Mouse (Mus musculus): ENCODE measurements around the gene Chst11.
"Not testable (repeated sequence)": the region's sequence is repeated elsewhere in the genome, so short reads cannot be mapped to it uniquely, and the experiment has no call there.

Gene Chst11

DNA sequence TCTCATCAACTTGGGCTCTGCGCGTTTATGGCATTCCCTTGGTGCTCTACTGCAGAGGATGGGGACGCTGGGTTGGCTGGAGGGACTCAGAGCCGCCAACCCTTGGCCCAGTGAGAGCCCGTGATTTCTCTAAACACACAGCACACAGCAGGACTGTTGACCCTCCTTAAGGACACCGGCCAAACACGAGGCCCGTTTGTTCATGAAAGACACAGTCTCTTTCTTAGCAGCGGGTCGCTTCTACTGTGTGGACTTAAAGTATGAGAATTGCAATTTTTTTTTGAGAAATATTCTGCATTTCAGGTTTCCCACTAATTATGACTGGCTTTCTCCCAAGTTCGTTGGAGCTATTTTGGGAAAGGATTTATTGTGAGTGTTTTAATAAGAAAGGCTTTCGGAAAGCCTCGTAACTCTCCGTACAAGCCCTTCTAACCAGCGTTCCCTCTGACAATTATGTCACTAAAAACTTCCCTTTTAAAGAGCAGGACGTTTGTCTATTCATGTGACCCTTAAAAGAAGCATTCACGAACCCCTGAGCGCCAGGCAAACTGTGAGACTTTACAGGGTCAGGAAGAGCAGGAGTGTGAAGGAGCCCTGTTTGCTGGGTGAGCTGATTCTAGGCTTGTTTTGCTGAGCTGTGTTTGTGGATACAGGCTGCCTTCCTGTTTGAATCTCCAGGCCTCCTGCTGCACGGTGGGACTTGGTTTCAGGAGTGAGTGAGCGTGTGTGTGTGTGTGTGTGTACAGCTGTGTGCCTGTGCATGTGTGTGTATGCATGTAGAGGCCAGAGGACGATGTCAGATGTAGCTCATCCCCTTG lies 122.8 kb downstream of the Chst11 start:
- DNase-seq (ENCODE audit: low read depth, low spot score) = no peak

- DNase-seq (ENCODE audit: low read depth, low spot score) = no peak
Measured at GRCm38 (mm10) chr10:83108946-83109345, 123.6 kb downstream of the Chst11 start.

DNA sequence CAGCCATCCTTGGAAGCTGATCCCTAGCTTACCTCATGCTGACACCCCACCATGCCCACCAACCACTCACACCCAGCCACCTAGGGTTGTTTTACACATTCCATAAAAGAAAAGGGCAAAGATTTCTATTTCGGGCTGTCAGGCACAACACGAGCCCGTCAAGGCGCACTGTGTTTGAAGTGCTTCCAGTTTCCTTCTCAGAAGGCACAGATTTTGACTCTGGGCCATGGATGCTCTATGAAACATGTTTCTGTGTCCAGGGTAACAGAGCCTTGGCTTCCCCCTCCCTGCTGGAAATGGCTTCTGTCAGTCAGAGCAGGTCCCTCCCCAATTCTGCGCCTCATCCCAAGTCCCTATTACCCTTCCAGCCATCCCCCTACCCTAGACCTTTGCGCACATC lies 125.7 kb downstream of the Chst11 start:
- DNase-seq (ENCODE audit: low read depth, low spot score) = no peak

DNA sequence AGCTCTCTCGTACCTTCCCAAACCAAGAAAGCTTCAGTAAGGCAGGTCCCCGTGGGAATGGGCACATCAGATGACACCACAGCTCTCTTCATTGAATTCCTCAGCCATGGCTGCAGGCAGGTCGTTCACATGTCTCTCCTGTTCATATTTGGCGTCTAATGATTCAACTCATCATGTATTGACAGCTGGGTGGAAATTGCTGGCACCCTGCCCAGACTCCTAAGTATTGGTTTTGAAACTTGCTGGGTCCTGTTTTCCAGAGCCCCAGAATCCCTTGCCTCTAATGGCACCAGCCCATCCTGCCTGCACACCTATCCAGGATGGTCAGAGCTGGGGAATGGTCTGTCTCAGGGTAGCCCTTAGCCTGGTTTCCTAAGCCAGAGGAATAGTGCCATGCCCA lies 127.0 kb downstream of the Chst11 start:
- no peak for DNase-seq (ENCODE audit: low read depth, low spot score)

DNA sequence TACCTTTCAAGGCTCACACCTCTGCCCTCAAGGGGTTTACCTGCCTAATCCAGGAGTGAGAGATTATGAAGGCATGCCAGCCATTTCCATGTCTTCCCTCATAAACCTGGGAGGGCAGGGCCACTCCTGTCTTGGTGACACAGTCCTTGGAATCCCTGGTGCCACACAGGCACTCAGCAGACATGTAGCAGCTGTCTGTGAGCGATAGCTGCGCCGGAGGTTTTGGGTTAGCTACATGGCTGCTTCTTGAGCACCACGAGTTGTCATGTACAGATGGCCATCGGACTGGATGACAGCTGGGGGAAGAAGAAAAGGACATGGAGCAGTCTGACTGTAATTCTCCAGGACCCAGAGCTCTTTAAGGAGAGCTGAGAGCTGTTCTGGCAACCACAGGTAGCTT lies 129.3 kb downstream of the Chst11 start:
- DNase-seq (ENCODE audit: low read depth, low spot score) = no peak

DNA sequence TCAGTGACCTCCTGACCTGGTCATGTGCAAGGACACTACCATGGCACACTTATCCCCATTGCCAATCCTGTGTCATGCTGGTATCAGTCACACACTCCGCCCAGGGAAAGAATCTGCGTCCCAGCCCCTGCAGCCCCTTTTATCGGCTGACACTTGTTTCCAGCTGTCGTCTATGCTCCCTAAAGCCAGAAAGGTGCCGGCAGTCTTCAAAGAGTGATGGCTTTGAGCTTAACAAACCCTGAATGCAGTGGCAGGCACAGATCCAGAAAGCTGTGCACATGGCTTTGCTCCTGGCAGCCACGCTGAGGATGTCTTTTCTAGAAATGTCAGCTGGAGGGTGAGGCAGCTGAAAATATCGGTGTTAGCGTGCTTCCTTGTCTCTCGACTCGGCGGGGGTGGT lies 131.6 kb downstream of the Chst11 start:
- no peak for DNase-seq (ENCODE audit: low read depth, low spot score)

DNA sequence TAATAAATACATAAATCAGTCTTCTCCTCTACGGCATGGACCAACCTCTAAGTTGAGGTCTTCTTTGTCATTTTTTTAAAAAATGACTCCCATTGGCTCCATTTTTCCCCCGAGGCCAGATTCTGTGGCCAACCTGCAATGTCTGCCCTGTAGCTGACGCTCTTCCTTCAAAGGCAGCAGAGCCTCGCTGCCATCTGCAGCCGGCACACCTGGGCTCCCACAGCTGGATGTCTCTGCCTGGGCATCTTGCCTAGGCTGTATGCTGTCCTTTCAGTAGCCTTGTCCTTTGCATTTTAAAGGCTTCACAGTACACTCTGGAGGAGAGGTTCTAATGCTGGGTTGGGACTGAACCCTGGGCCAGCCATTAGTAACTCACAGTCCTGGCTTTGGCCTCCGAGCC lies 132.6 kb downstream of the Chst11 start:
- no peak for DNase-seq (ENCODE audit: low read depth, low spot score)

DNA sequence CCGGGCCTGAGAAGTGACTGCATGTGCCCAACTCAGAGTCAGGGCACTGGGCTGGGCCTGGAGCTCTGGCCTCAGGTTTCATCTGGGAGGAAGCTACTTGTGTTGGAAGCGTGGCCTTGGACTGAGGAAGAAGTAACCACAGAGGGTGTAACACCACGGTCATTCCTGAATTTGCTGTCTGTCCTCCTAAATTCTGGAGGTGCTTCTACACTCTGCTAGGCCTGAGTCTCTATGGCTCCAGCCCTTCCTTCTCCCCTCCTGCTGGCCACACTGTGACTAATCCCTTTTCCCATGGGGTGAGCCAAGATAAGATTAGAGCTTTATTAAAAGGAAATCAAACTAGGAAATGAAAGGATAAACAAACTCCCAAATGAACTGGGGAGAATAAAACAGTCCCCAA lies 133.3 kb downstream of the Chst11 start:
- DNase-seq (ENCODE audit: low read depth, low spot score) = no peak

GRCm38 (mm10) chr10:83119016-83119415 lies 133.7 kb downstream of the Chst11 start:
- no peak for DNase-seq (ENCODE audit: low read depth, low spot score)

GRCm38 (mm10) chr10:83119461-83119860 lies 134.2 kb downstream of the Chst11 start:
- not testable (repeated sequence) for DNase-seq (ENCODE audit: low read depth, low spot score)

- DNase-seq (ENCODE audit: low read depth, low spot score) = no peak
Measured at GRCm38 (mm10) chr10:83119909-83120308, 134.6 kb downstream of the Chst11 start.

DNA sequence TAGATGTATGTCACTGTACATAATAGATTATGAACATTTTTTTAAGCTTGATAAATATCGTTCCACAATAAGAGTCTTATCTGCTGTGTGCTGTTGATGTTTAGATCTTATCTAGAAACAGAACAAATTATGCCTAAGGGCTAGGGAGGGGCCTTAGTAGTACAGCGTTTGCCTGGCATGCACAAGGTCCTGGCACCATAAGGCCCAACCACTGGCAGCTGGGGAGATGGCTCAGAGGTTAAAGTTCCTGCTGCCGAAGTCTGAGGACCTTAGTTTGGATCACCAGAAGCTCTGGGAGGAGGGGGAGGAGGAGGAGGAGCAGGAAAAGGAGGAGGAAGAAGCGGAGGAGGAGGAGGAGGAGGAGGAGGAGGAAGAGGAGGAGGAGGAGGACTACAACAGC lies 135.6 kb downstream of the Chst11 start:
- DNase-seq (ENCODE audit: low read depth, low spot score) = no peak

DNA sequence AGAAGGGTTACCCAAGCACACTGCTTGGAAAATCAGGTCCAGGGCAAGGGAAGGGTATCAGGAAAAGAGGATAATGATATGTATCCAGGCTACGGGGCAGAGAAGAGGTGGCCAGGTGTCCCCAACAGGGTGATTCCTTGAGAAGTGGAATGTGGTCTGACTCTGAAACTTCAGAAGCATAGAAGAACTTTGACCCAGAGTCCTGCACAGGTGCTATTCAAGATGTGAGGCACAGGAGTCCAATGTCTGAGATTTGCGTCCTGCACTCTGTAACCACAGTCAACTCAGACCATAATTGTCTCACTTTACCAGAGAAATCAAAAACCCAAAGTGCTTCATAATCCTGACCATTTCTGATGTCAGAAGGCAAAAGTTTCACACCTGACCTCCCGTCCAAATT lies 139.3 kb downstream of the Chst11 start:
- no peak for DNase-seq (ENCODE audit: low read depth, low spot score)

GRCm38 (mm10) chr10:83126447-83126846 lies 141.1 kb downstream of the Chst11 start:
- DNase-seq (ENCODE audit: low read depth, low spot score) = no peak

GRCm38 (mm10) chr10:83128435-83128834 lies 143.1 kb downstream of the Chst11 start:
- no peak for DNase-seq (ENCODE audit: low read depth, low spot score)

GRCm38 (mm10) chr10:83129624-83130218 lies 144.4 kb downstream of the Chst11 start:
- no peak for DNase-seq (ENCODE audit: low read depth, low spot score)

DNA sequence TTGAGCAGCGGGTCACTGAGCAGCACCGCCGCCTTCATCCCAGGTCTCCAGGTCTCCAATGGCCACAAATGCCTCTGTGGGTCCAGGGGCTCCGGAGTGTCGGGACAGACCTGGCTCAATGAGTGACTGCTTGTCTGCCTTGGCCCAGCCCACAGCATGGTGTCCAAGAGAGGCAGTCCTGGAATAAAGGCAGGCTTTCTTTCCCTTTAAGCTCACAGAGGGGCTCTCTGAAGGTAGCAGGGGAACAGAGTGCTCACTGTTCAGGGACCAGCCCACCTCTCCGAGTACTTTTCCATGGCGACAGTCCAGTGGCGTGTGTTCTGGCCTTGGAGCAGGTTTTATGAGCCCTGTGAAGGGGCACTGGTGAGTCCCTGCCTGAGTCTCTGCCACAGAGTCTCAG lies 145.3 kb downstream of the Chst11 start:
- no peak for DNase-seq (ENCODE audit: low read depth, low spot score)

DNA sequence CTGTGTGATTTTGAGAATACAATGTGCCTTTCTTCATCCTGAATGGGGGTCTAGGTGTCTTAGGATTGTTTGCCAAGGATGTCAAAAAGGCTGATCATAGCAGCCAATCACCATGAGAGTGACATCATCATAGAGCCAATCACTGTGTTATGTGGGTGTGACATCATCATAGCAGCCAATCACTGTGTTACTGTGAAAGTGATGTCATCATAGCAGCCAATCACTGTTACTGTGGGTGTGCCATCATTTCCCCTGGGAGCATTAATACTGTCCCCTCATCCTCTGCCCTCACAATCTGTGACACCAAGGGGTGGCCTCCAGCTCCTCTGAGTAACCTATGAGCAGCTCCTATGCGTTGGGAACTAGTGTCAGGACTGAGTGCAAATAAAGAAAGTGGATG lies 146.6 kb downstream of the Chst11 start:
- no peak for DNase-seq (ENCODE audit: low read depth, low spot score)

- DNase-seq (ENCODE audit: low read depth, low spot score) = no peak
Measured at GRCm38 (mm10) chr10:83133866-83134570, 148.7 kb downstream of the Chst11 start.

DNA sequence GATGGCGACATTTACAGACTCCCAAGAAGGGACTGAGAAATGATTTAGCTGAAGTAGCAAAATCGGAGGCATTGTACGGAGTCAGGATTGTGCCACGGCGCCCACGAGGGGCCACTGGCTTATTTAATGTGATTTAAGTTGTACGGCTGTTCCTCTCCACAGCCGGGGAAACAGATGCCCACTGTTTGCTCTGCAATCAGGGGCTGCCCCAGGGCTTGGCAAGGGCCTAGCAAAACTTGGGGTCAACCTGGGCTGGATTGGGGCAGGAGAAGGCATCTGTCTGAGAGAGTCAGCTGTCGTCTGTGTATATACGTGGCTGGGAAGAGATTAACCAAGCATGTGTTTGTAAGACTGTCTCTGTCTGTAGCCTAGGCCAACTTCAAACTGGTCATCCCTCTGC lies 149.6 kb downstream of the Chst11 start:
- no peak for DNase-seq (ENCODE audit: low read depth, low spot score)

DNA sequence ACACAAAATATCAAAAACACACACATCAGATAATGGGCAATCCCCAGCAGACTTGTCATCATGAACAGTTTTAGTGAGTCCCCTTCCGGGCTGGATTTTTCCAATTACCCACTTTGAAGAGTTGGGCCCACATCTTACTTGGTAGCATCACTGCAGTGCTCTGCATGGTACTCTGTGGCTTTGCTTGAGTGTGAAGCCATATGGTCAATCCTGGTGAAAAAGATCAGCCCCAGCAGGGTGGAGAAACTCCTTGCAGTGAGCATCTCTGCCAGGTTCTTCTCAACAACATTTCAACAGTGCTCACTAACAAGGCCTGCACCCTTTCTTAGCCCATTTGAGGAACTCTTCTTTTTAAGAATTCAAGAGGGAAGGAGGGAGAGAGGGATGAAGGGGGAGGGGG lies 150.7 kb downstream of the Chst11 start:
- DNase-seq (ENCODE audit: low read depth, low spot score) = no peak

- DNase-seq (ENCODE audit: low read depth, low spot score) = no peak
Measured at GRCm38 (mm10) chr10:83137103-83137502, 151.8 kb downstream of the Chst11 start.

DNA sequence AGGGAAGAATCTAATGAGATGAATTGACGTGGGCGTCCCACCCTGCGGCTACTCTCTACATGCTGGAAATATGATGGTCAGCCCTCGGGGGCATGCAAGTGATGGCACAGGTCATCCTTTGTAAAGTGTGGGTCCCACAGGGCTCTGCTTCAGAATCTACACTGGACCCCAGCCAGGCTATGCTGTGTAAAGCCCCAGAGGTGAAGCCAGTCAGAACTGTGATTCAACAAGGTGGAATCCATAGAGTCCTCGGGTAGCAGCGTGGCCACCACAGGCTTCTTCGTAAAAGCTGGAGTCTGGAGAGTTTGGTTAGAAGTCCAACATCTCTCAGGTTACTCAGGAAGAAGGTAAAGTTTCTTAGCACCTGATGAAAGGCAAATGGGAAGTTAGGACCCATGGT lies 154.0 kb downstream of the Chst11 start:
- no peak for DNase-seq (ENCODE audit: low read depth, low spot score)
